Mouse (Mus musculus) bone marrow macrophage, adult 2 months (primary cell): ENCODE results near the gene Sema4c.

Experiments
- CTCF ChIP-seq: IDR thresholded peaks from 2 replicates; pipeline ENCODE4 v1.5.1; 2012; ENCODE audit warnings: low read depth, mild to moderate bottlenecking, low read length, moderate library complexity
- POLR2A ChIP-seq: IDR thresholded peaks from 2 replicates; pipeline ENCODE4 v1.6.1; 2012; ENCODE audit warnings: mild to moderate bottlenecking, low read depth, low read length, borderline replicate concordance

DNA sequence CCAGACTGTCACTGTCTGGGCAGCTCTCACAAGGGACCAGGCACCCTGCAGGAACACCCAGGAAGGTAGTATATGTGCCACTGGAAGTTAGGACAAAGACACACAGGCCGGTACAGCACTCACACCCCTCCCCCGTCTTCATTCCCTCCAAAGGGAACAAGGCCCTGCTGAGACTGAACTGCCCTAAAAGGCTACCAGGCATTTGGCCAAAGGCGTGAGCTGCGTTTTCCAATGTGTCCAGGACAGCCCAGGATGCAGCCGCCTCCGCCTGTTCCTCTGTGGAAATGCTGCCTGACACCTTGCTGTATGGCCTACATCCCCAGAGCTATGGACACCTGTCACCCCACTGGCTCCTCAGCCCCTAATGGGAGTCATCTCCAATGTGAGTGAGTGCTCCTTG lies 31.3 kb upstream of the Sema4c start:
- TF ChIP-seq POLR2A (no peak), CTCF (no peak)
